Mouse (Mus musculus) megakaryocyte, embryonic 14.5 days (primary cell): ENCODE results near the gene Mlst8. TPM values are rescaled to one million over a fixed set of nuclear protein-coding genes. Genes with fewer than 3 reads are reported as not detected.

Experiments
- H3K27me3 ChIP-seq: replicated peaks from 2 replicates; pipeline ENCODE3; 2012; ENCODE audit warnings: inconsistent platforms
- H3K36me3 ChIP-seq: replicated peaks from 2 replicates; pipeline ENCODE3; 2012; ENCODE audit warnings: low read length, inconsistent platforms, mixed read lengths
- H3K4me1 ChIP-seq: 2 replicates; pipeline ENCODE4 v1.6.1; 2012; ENCODE audit warnings: inconsistent platforms
- H3K4me3 ChIP-seq: replicated peaks from 2 replicates; pipeline ENCODE3; 2012; ENCODE audit warnings: moderate library complexity, mild to moderate bottlenecking, inconsistent platforms
- H3K9me3 ChIP-seq: 2 replicates; pipeline ENCODE4 v1.6.1; 2012; ENCODE audit warnings: inconsistent platforms
- FLI1 ChIP-seq: IDR thresholded peaks from 2 replicates; pipeline ENCODE4 v1.6.1; 2012; ENCODE audit warnings: low read length, inconsistent platforms, mixed read lengths
- GATA1 ChIP-seq: IDR thresholded peaks from 3 replicates; pipeline ENCODE4 v1.6.1; 2012; ENCODE audit warnings: mixed read lengths, low read length, inconsistent platforms, borderline replicate concordance
- polyA plus RNA-seq: library from polyadenylated mRNA; stranded (reverse); fragments of >175 nt; gene quantifications from 2 replicates; pipeline ENCODE4 v1.2.3, GENCODE M21; 2012; ENCODE audit warnings: low replicate concordance; ENCODE audit not compliant: insufficient read depth

Mlst8 gene
- polyA plus RNA-seq, 1 experiment = 2.3 TPM

DNA sequence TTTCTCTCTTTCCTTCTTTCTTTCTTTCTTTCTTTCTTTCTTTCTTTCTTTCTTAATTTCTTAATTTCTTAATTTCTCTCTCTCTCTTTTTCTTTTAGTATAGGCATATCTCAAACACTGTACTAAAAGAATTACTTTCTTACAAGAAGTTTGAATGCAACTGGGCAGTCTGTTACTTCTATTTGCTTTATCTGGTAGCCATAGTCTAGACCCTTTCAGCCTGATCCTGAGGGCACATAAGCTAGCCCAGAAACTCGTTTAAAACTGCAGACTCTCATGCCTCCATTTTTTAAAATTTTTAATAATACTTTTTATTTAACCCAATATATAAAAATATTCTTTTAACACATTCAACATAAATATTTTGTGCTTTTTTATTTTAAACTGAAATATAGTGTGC is 553 bp upstream of the Mlst8 start:
- Histone ChIP-seq H3K4me3 (peak overlapping the region; percentile 96), H3K4me1 (peaks cover 32% of the 10 kb centered on the region), H3K27me3 (peaks cover 5% of the 10 kb centered on the region), H3K9me3 (no peaks in the 10 kb centered on the region), H3K36me3 (peaks cover 36% of the 10 kb centered on the region)
- TF ChIP-seq GATA1 = no peak
- no peak for TF ChIP-seq FLI1

GRCm38 (mm10) chr17:24477985-24478600 is 785 bp downstream of the Mlst8 start:
- H3K9me3 ChIP-seq = no peaks in the 10 kb centered on the region
- peaks cover 50% of the 10 kb centered on the region for H3K36me3 ChIP-seq
- no peaks in the 10 kb centered on the region for H3K27me3 ChIP-seq
- H3K4me1 ChIP-seq = peaks cover 43% of the 10 kb centered on the region
- TF ChIP-seq GATA1 = no peak
- no peak for TF ChIP-seq FLI1
- peak overlapping the region; percentile 96 for H3K4me3 ChIP-seq

DNA sequence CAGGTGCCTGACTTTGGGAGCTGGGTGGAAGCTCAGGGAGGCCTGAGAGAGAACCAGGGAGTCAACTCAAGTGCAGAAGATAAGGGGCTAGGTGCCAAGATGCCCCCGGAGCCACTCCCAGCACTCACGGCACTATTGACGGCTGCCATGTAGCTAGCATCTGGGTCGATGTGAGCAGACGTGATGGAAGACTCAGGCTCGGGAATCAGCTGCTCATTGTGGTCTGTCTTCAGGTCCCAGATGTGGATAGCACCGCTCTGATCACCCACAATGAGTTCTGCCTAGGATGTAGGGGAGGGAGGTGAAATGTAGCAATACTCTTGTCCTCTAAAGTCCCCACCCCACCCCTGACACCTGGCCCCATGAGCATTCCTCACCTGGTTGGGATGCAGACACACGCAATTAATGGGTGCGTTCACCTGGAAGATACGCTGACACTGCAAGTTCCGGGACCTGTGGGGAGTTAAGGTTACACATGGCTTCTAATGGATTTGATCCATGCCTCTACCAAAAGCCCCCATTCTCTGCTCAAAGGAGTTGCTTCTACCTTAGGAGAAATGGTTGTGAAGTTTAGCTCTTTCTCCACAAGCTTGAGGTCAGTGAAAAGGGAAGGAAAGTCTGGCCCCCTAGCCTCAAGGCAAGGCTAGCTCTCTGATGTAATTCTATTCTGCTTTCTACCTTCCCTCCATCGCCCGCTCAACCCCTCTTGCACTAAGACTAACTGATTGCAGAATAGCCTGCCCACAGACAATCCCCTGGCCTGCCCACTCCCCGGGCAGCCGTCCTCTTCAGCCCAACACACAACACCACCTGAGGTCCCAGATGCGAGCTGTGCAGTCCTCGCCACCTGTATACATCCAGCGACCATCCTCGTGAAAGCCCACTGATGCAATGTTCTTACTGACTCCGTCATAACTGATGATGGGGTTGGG is 1.6 kb downstream of the Mlst8 start:
- Histone ChIP-seq H3K36me3 (peaks cover 58% of the 10 kb centered on the region), H3K9me3 (no peaks in the 10 kb centered on the region), H3K4me1 (peaks cover 51% of the 10 kb centered on the region), H3K4me3 (peak overlapping the region; percentile 96), H3K27me3 (no peaks in the 10 kb centered on the region)
- TF ChIP-seq FLI1 (no peak), GATA1 (no peak)

DNA sequence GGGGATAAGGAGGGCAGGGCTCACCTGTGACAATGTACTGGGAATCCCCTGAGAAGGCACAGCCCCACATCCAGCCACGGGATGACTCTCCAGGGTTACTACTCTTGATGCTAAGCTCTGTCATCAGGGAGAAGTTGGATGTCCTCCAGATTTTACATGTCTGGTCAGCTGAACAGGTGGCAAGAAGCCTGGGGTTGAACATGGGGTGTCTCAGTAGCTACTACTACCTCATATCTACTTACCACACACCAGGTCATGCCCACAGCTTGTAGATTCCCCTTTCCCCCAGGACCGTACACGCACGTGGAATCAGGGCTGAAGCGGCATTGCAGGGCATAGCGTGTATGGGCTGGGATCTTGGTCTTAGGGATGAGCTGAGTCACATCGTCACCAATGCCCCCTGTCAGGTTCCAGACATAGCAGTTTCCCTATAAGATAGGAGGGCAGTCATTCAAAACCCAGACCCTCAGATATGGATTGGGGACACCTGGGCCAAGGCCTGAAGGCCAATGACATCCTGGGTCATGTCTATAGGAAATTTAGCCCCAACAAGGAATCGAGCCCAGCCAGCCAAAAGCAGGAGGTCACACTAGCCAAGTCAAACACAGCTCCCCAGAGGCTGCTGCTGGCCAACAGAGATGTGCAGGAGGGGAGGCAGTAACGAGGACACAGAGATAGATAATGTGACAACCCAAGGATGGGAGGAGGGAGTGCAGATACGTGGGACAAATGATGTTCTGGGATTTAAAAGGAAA is 2.7 kb downstream of the Mlst8 start:
- TF ChIP-seq GATA1 = no peak
- Histone ChIP-seq H3K4me1 (peaks cover 56% of the 10 kb centered on the region), H3K4me3 (peak overlapping the region; percentile 2), H3K9me3 (no peaks in the 10 kb centered on the region), H3K36me3 (peaks cover 66% of the 10 kb centered on the region), H3K27me3 (no peaks in the 10 kb centered on the region)

- TF ChIP-seq FLI1 = no peak
- TF ChIP-seq GATA1 = no peak
- Histone ChIP-seq H3K9me3 (no peaks in the 10 kb centered on the region), H3K27me3 (no peaks in the 10 kb centered on the region), H3K4me3 (no peak overlapping the region), H3K36me3 (peaks cover 66% of the 10 kb centered on the region), H3K4me1 (peaks cover 60% of the 10 kb centered on the region)
Measured at GRCm38 (mm10) chr17:24475586-24475985, 3.3 kb downstream of the Mlst8 start.

GRCm38 (mm10) chr17:24474557-24474956 is 4.3 kb downstream of the Mlst8 start:
- peaks cover 66% of the 10 kb centered on the region for H3K36me3 ChIP-seq
- no peaks in the 10 kb centered on the region for H3K27me3 ChIP-seq
- H3K4me1 ChIP-seq = peaks cover 51% of the 10 kb centered on the region
- H3K9me3 ChIP-seq = no peaks in the 10 kb centered on the region
- no peak for TF ChIP-seq GATA1
- TF ChIP-seq FLI1 = no peak
- no peak overlapping the region for H3K4me3 ChIP-seq

GRCm38 (mm10) chr17:24473612-24474275 is 5.1 kb downstream of the Mlst8 start, which contains the start of gene Bricd5:
TSS of gene Bricd5 (plus strand) at chr17:24473884.
- peak within 1 kb of the TSS; percentile 93 for H3K4me3 ChIP-seq
- H3K36me3 ChIP-seq = peaks cover 66% of the 10 kb centered on the region
- no peaks in the 10 kb centered on the region for H3K9me3 ChIP-seq
- TF ChIP-seq GATA1 (no peak), FLI1 (no peak)
- no peaks in the 10 kb centered on the region for H3K27me3 ChIP-seq
- H3K4me1 ChIP-seq = peaks cover 51% of the 10 kb centered on the region

- peak overlapping the region; percentile 93 for H3K4me3 ChIP-seq
- H3K36me3 ChIP-seq = peaks cover 66% of the 10 kb centered on the region
Measured at GRCm38 (mm10) chr17:24472512-24472911, 6.4 kb downstream of the Mlst8 start.

More at GRCm38 (mm10) chr17:24472512-24472911, 6.4 kb downstream of the Mlst8 start:
- peaks cover 43% of the 10 kb centered on the region for H3K4me1 ChIP-seq
- TF ChIP-seq FLI1 (no peak), GATA1 (no peak)
- no peaks in the 10 kb centered on the region for H3K9me3 ChIP-seq
- no peaks in the 10 kb centered on the region for H3K27me3 ChIP-seq
